Mouse (Mus musculus): ENCODE results near the gene Cd300lf. TPM values are rescaled to one million over a fixed set of nuclear protein-coding genes. Genes with fewer than 3 reads are reported as not detected.

Cd300lf gene
- polyA plus RNA-seq, 1 experiment from 2014 or later = 0.22 TPM

- Histone ChIP-seq H3K27ac (ENCODE audit: low read depth, low read length) (no peak within 1 kb of the TSS), H3K4me2 (replicated peaks; ENCODE audit: low read depth, low read length) (peak within 1 kb of the TSS; percentile 48), H3K27me3 (ENCODE audit: control insufficient read depth, insufficient read depth, low read length) (peaks cover 24% of the 10 kb centered on the region), H3K36me3 (ENCODE audit: control insufficient read depth, insufficient read depth, low read length) (no peaks in the 10 kb centered on the region), H3K9me3 (ENCODE audit: control insufficient read depth, low read length) (no peaks in the 10 kb centered on the region), H3K4me3 (ENCODE audit: low read depth, low read length) (peak within 1 kb of the TSS; percentile 27), H3K4me1 (replicated peaks; ENCODE audit: control insufficient read depth, insufficient read depth, low read length) (peaks cover 2% of the 10 kb centered on the region; the same call in 1 of the 2 replicates), H3K9ac (ENCODE audit: low read depth, low read length) (0 out of 2 replicates have a peak within 1 kb of the TSS, but pooled peaks have one; percentile 37)
- DNase-seq (ENCODE audit: low spot score) (peak; percentile 46), ATAC-seq (ENCODE audit: low FRiP score) (no peak)
- 3% methylated on average over 36 of the region's 36 CpGs for WGBS
Measured at GRCm38 (mm10) chr11:115091362-115091901, 42.4 kb downstream of the Cd300lf start, which contains the start of gene Rab37. Gene Rab37, plus strand, starts transcription at chr11:115091431.

GRCm38 (mm10) chr11:115089853-115090252, 43.9 kb downstream of the Cd300lf start:
- 68% methylated on average over 6 of the region's 6 CpGs for WGBS
- no peak overlapping the region for H3K4me2 ChIP-seq (replicated peaks; ENCODE audit: low read depth, low read length)
- DNase-seq (ENCODE audit: low spot score) (no peak), ATAC-seq (ENCODE audit: low FRiP score) (no peak)
- no peak overlapping the region for H3K9ac ChIP-seq (ENCODE audit: low read depth, low read length)
- H3K36me3 ChIP-seq (ENCODE audit: control insufficient read depth, insufficient read depth, low read length) = no peaks in the 10 kb centered on the region
- peaks cover 24% of the 10 kb centered on the region for H3K27me3 ChIP-seq (ENCODE audit: control insufficient read depth, insufficient read depth, low read length)
- H3K4me3 ChIP-seq (ENCODE audit: low read depth, low read length) = no peak overlapping the region
- H3K27ac ChIP-seq (ENCODE audit: low read depth, low read length) = no peak overlapping the region
- no peaks in the 10 kb centered on the region for H3K9me3 ChIP-seq (ENCODE audit: control insufficient read depth, low read length)
- H3K4me1 ChIP-seq (replicated peaks; ENCODE audit: control insufficient read depth, insufficient read depth, low read length) = peaks cover 2% of the 10 kb centered on the region; the same call in 1 of the 2 replicates

DNA sequence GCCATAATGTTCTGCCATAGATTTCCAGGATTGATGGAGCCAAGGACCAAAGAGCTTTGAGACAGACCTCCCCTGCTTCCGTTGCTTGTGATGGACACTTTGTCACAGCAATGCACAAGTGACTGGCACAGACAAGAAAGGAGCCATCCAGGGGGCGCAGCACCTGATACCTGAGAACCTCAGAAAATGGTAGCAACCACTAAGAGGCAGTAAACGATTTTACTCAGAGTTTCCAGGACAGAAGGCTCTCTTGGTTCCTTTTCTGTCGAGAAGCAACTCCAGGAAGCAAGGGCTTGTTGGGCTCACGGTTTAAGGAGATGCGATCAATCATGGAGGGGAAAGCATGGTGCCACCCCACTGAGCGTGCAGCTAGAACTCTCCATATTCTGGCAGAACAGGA, 47.6 kb downstream of the Cd300lf start:
- H3K36me3 ChIP-seq (ENCODE audit: control insufficient read depth, insufficient read depth, low read length) = no peaks in the 10 kb centered on the region
- H3K9me3 ChIP-seq (ENCODE audit: control insufficient read depth, low read length) = no peaks in the 10 kb centered on the region
- H3K4me2 ChIP-seq (replicated peaks; ENCODE audit: low read depth, low read length) = no peak overlapping the region
- 72% methylated on average over 7 of the region's 7 CpGs for WGBS
- peaks cover 3% of the 10 kb centered on the region for H3K4me1 ChIP-seq (replicated peaks; ENCODE audit: control insufficient read depth, insufficient read depth, low read length)
- no peak overlapping the region for H3K4me3 ChIP-seq (ENCODE audit: low read depth, low read length)
- ATAC-seq (ENCODE audit: low FRiP score) (no peak), DNase-seq (ENCODE audit: low spot score) (no peak)
- H3K27me3 ChIP-seq (ENCODE audit: control insufficient read depth, insufficient read depth, low read length) = peaks cover 9% of the 10 kb centered on the region
- H3K9ac ChIP-seq (ENCODE audit: low read depth, low read length) = no peak overlapping the region
- no peak overlapping the region for H3K27ac ChIP-seq (ENCODE audit: low read depth, low read length)

- no peak overlapping the region for H3K4me3 ChIP-seq (ENCODE audit: low read depth, low read length)
- H3K4me1 ChIP-seq (replicated peaks; ENCODE audit: control insufficient read depth, insufficient read depth, low read length) = peaks cover 3% of the 10 kb centered on the region
- DNase-seq (ENCODE audit: low spot score) = no peak
- H3K36me3 ChIP-seq (ENCODE audit: control insufficient read depth, insufficient read depth, low read length) = no peaks in the 10 kb centered on the region
- WGBS = 52% methylated on average over 8 of the region's 8 CpGs
- no peaks in the 10 kb centered on the region for H3K9me3 ChIP-seq (ENCODE audit: control insufficient read depth, low read length)
- H3K27me3 ChIP-seq (ENCODE audit: control insufficient read depth, insufficient read depth, low read length) = no peaks in the 10 kb centered on the region; the same call in 1 of the 2 replicates
- no peak overlapping the region for H3K9ac ChIP-seq (ENCODE audit: low read depth, low read length)
- no peak overlapping the region for H3K4me2 ChIP-seq (replicated peaks; ENCODE audit: low read depth, low read length)
- no peak for ATAC-seq (ENCODE audit: low FRiP score)
- H3K27ac ChIP-seq (ENCODE audit: low read depth, low read length) = no peak overlapping the region
Measured at GRCm38 (mm10) chr11:115085064-115085463, 48.7 kb downstream of the Cd300lf start.

DNA sequence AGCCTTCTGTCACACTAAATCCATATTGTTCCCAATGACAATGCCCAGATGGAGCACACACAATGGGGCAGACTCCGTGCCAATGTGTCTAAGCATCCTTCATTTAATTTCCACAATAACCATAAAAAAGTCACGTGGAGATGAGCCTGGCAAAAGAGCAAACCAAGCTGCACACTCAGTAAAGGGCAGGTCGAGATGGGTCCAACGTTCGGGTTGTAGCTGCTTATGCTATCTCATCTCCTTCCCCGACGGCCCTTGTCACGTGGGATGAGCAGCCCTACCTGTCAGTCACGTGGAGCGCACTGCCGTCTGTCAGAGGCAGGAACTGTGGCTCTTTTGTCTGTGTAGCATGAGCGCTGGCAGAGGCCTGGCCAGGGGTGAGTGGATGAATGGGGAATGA, 49.2 kb downstream of the Cd300lf start:
- H3K4me3 ChIP-seq (ENCODE audit: low read depth, low read length) = no peak overlapping the region
- no peak for DNase-seq (ENCODE audit: low spot score)
- H3K9me3 ChIP-seq (ENCODE audit: control insufficient read depth, low read length) = no peaks in the 10 kb centered on the region
- no peak overlapping the region for H3K4me2 ChIP-seq (replicated peaks; ENCODE audit: low read depth, low read length)
- H3K9ac ChIP-seq (ENCODE audit: low read depth, low read length) = no peak overlapping the region
- 28% methylated on average over 12 of the region's 12 CpGs for WGBS
- peaks cover 3% of the 10 kb centered on the region for H3K4me1 ChIP-seq (replicated peaks; ENCODE audit: control insufficient read depth, insufficient read depth, low read length)
- H3K27me3 ChIP-seq (ENCODE audit: control insufficient read depth, insufficient read depth, low read length) = no peaks in the 10 kb centered on the region; the same call in 1 of the 2 replicates
- no peak overlapping the region for H3K27ac ChIP-seq (ENCODE audit: low read depth, low read length)
- H3K36me3 ChIP-seq (ENCODE audit: control insufficient read depth, insufficient read depth, low read length) = no peaks in the 10 kb centered on the region
- ATAC-seq (ENCODE audit: low FRiP score) = no peak

DNA sequence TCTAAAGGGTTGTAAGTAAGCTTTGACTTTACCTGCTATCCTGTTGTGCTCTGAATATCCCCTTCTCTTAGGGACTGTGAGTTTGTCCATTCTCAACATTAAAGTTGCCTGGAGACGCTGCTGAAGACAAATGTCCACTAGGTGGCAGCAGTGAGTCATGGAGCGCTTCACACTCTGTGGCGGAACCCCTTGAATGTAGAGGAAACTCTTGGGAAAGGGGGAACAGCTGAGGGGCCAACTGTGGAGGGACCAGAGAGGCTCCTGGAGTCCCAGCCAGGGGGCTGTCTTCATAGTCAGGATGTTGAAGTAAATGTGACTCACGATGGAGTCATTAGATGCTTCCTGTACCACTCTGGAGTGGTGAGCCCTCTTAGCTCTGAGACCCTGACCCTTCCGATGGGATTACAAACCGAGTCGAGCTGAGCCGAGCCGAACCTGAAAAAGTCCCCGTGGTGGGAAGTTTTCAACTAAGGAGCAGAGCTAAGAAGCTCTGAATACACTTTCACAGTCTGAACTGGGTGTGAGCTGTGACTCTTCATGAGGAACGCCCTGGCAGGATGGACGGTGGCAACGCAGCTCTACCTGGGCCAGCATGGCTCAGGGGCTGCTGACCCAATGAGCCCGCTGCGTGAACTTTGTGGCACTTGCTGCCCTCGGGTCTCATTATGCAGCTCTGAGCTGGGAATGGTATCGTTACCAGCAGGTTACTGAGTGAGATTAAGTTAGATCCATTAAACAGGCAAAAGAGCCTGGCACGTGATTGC, 50.2 kb downstream of the Cd300lf start:
- no peak overlapping the region for H3K4me3 ChIP-seq (ENCODE audit: low read depth, low read length)
- DNase-seq (ENCODE audit: low spot score) (peak; percentile 90), ATAC-seq (ENCODE audit: low FRiP score) (peak; percentile 53; the same call in 1 of the 2 replicates)
- H3K4me2 ChIP-seq (replicated peaks; ENCODE audit: low read depth, low read length) = no peak overlapping the region
- no peak overlapping the region for H3K27ac ChIP-seq (ENCODE audit: low read depth, low read length)
- H3K9ac ChIP-seq (ENCODE audit: low read depth, low read length) = no peak overlapping the region
- no peaks in the 10 kb centered on the region for H3K36me3 ChIP-seq (ENCODE audit: control insufficient read depth, insufficient read depth, low read length)
- H3K9me3 ChIP-seq (ENCODE audit: control insufficient read depth, low read length) = no peaks in the 10 kb centered on the region
- H3K27me3 ChIP-seq (ENCODE audit: control insufficient read depth, insufficient read depth, low read length) = no peaks in the 10 kb centered on the region; the same call in 1 of the 2 replicates
- WGBS = 49% methylated on average over 18 of the region's 18 CpGs
- peaks cover 3% of the 10 kb centered on the region for H3K4me1 ChIP-seq (replicated peaks; ENCODE audit: control insufficient read depth, insufficient read depth, low read length)

DNA sequence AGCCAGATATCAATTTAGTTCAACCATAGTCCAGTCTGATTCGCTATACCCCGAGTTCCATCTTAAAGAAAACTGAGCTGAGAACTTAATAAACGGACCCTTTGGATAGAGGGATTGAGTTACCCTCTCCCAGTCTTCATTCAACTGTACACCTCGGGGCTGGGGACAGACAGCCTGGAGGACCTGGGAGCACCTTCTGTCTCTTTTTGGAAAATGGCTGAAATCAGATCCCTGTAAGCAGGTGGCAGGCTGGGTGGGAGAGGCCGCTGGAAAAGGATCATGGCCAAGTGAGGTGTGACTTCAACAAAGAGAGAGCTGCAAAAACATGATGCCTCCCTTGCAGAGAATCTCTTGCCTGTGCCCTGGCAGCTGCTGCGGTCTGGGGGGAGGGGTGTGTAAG, 51.6 kb downstream of the Cd300lf start:
- Histone ChIP-seq H3K4me3 (ENCODE audit: low read depth, low read length) (no peak overlapping the region), H3K4me1 (replicated peaks; ENCODE audit: control insufficient read depth, insufficient read depth, low read length) (peaks cover 3% of the 10 kb centered on the region), H3K36me3 (ENCODE audit: control insufficient read depth, insufficient read depth, low read length) (no peaks in the 10 kb centered on the region), H3K9me3 (ENCODE audit: control insufficient read depth, low read length) (no peaks in the 10 kb centered on the region), H3K4me2 (replicated peaks; ENCODE audit: low read depth, low read length) (no peak overlapping the region), H3K9ac (ENCODE audit: low read depth, low read length) (no peak overlapping the region), H3K27me3 (ENCODE audit: control insufficient read depth, insufficient read depth, low read length) (no peaks in the 10 kb centered on the region; the same call in 1 of the 2 replicates), H3K27ac (ENCODE audit: low read depth, low read length) (no peak overlapping the region)
- WGBS = 71% methylated on average over 6 of the region's 6 CpGs
- ATAC-seq (ENCODE audit: low FRiP score) (no peak), DNase-seq (ENCODE audit: low spot score) (no peak)

GRCm38 (mm10) chr11:115081373-115081772, 52.4 kb downstream of the Cd300lf start:
- Histone ChIP-seq H3K4me3 (ENCODE audit: low read depth, low read length) (no peak overlapping the region), H3K27me3 (ENCODE audit: control insufficient read depth, insufficient read depth, low read length) (no peaks in the 10 kb centered on the region; the same call in 1 of the 2 replicates), H3K4me1 (replicated peaks; ENCODE audit: control insufficient read depth, insufficient read depth, low read length) (peaks cover 3% of the 10 kb centered on the region), H3K9me3 (ENCODE audit: control insufficient read depth, low read length) (no peaks in the 10 kb centered on the region), H3K36me3 (ENCODE audit: control insufficient read depth, insufficient read depth, low read length) (no peaks in the 10 kb centered on the region), H3K4me2 (replicated peaks; ENCODE audit: low read depth, low read length) (no peak overlapping the region), H3K27ac (ENCODE audit: low read depth, low read length) (no peak overlapping the region), H3K9ac (ENCODE audit: low read depth, low read length) (no peak overlapping the region)
- WGBS = 67% methylated on average over 3 of the region's 3 CpGs
- DNase-seq (ENCODE audit: low spot score) = no peak
- ATAC-seq (ENCODE audit: low FRiP score) = no peak

DNA sequence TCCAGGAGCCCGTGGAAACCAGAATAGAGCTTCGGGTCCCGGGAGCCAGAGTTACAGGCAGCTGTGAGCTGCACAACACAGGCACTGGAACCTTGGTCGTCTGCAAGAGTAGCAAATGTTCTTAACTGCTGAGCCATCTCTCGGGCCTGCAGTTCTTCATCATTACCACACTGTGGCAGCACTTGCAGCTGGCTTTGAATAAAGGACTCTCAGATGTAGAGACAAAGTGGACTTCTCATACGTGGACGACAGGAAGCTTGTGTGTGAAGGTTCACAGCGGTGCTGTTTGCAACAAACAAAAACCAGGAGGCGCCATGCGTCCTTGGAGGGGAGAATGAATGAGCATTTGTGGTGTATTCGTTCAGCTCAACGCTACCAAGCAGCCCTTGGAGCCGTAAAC, 52.9 kb downstream of the Cd300lf start:
- Histone ChIP-seq H3K9me3 (ENCODE audit: control insufficient read depth, low read length) (no peaks in the 10 kb centered on the region), H3K4me2 (replicated peaks; ENCODE audit: low read depth, low read length) (no peak overlapping the region), H3K27ac (ENCODE audit: low read depth, low read length) (no peak overlapping the region), H3K27me3 (ENCODE audit: control insufficient read depth, insufficient read depth, low read length) (no peaks in the 10 kb centered on the region; the same call in 1 of the 2 replicates), H3K4me3 (ENCODE audit: low read depth, low read length) (no peak overlapping the region), H3K9ac (ENCODE audit: low read depth, low read length) (no peak overlapping the region), H3K36me3 (ENCODE audit: control insufficient read depth, insufficient read depth, low read length) (no peaks in the 10 kb centered on the region), H3K4me1 (replicated peaks; ENCODE audit: control insufficient read depth, insufficient read depth, low read length) (peaks cover 3% of the 10 kb centered on the region)
- 40% methylated on average over 13 of the region's 13 CpGs for WGBS
- ATAC-seq (ENCODE audit: low FRiP score) (no peak), DNase-seq (ENCODE audit: low spot score) (peak; percentile 76)

All from hindbrain, embryonic 11.5 days (tissue).